Mouse (Mus musculus): ENCODE data around the gene Dusp28.

DNA sequence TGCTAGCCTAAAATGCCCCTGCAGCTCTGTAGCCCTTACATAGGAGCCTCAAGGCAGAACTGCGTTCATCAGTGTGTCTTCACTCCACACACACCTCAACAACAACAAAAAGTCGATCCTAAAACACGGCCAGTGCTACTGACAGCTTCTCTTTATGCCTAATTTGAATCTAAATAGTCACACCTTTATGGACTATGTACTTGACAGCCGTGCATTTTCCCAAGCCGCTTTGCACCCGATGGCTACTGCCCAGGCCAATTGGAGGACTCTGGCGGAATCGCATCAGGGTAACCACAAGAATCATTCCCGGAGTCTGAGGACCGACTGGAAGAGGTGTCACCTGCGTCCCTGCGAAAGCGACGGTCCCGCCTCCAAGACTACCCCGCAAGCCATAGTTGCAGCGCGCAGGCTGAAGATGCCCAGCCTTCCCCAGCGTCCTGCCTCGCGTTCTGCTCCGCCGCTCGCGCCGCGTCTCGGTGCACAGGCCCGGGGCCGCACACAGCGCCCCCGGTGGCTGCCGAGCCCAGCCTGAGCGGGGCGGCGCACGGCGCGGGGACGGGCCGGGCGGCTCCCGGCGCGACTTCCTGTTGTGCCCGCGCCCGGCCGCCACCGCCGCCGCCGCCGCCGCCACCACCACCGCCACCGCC is 3.6 kb downstream of the Dusp28 start, which contains the start of gene Rnpepl1:
- TF ChIP-seq CTCF (IDR thresholded peaks at IDR 0.05; ENCODE audit: low read depth, low read length), result peak; percentile 37
- no peak for TF ChIP-seq POLR2A (IDR thresholded peaks at IDR 0.05; ENCODE audit: insufficient read depth, low read length)
- TF ChIP-seq EP300 (IDR thresholded peaks at IDR 0.05; ENCODE audit: insufficient read depth, low read depth, low read length), result no peak
